Mouse (Mus musculus) megakaryocyte, adult 5-6 weeks (primary cell): Measurements from ENCODE around the gene Yaf2. TPM values are rescaled to one million over a fixed set of nuclear protein-coding genes. Genes with fewer than 3 reads are reported as not detected.
"Not testable (repeated sequence)": the region's sequence is repeated elsewhere in the genome, so short reads cannot be mapped to it uniquely, and the experiment has no call there.

Source experiments
- ATAC-seq: 2 replicates; pipeline ENCODE4 v1.8.0; 2016; ENCODE audit warnings: mild to moderate bottlenecking, inconsistent platforms; ENCODE audit not compliant: poor library complexity, severe bottlenecking
- total RNA-seq, 2 experiments: library from RNA; stranded (forward) in 1 of 2; stranded (reverse) in 1 of 2; fragments of 153-499, 151-499 nt in 1 of 2; fragments of 221-1000, 200-1000 nt in 1 of 2; gene quantifications; 2 replicates each; pipeline versions ENCODE4 v1.2.3 to v1.2.4; 2015 to 2017

Gene Yaf2
- 46.2 and 49.0 TPM in 2 replicates for total RNA-seq (2015)
- total RNA-seq (2017) = 30.7 and 30.9 TPM in 2 replicates

DNA sequence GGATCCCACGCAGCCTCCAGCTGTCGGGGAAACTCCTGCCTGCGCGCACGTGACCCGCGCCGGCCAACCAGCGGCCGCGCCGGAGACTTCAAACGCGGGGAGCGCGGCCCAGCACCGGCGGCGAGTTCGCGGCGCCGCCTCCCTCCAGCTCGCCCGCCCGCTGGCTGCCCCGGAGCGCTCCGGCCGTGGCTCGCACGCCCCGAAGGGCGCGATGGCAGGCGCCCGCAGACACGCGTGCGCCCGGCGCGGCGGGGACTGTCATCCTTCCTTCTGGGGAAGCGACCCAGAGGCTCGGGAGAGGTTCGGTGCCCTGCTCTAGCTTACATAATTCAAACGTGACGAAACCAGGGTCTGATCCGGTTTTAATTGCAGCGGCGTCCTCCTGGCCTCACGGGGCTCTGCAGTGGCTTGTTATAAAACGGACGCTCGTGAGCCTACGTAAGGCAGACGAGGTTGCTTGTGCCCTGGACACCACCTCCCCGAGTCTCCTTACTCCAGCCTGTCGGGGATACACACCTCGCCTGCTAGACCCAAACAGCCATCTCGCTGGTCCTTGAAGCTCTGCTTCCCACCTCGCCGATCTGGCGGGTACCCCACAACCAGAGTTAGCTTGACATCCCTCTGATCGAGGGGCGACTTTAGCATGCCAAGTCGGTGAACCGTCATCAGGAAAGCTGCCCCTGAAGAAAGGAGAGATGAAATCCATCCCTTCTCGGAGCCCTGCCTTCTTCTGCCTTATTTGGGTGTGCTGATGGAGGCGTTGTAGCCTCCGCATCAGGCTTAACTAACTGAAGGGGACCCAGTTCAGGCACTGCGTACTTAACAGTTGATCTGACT is at the start of gene Yaf2:
Gene Yaf2 (minus strand): TSS at position 11 of the 837 bp plus-strand sequence.
- ATAC-seq = peak; percentile 55

- no peak for ATAC-seq
Observed at GRCm38 (mm10) chr15:93381337-93381736, 44.6 kb upstream of the Yaf2 start.

DNA sequence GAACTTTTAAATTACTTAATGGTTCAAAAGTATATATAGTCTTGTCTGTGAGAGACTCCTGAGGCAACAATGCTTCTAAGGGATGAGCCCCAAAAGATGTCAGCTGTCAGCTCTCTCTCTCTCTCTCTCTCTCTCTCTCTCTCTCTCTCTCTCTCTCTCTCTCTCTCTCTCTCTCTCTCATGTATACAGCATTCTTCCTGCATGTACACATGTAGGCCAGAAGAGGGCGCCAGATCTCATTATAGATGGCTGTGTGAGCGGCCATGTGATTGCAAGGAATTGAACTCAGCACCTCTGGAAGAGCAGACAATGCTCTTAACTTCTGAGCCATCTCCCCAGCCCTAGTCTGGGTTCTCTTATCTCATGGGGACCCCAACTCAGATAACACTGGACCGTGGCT is 42.4 kb upstream of the Yaf2 start:
- ATAC-seq = peak; percentile 86

GRCm38 (mm10) chr15:93375696-93376095 is 39.0 kb upstream of the Yaf2 start:
- no peak for ATAC-seq

DNA sequence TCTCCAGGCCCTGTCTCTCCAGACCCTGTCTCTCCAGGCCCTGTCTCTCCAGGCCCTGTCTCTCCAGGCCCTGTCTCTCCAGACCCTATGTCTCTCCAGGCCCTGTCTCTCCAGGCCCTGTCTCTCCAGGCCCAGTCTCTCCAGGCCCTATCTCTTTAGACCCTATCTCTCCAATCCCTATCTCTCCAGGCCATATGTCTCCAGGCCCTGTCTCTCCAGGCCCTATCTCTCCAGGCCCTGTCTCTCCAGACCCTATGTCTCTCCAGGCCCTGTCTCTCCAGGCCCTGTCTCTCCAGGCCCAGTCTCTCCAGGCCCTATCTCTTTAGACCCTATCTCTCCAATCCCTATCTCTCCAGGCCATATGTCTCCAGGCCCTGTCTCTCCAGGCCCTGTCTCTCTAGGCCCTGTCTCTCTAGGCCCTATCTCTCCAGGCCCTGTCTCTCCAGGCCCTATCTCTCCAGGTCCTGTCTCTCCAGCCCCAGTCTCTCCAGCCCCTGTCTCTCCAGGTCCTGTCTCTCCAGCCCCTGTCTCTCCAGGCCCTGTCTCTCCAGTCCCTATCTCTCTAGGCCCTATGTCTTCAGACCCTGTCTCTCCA is 35.9 kb upstream of the Yaf2 start:
- not testable (repeated sequence) for ATAC-seq

DNA sequence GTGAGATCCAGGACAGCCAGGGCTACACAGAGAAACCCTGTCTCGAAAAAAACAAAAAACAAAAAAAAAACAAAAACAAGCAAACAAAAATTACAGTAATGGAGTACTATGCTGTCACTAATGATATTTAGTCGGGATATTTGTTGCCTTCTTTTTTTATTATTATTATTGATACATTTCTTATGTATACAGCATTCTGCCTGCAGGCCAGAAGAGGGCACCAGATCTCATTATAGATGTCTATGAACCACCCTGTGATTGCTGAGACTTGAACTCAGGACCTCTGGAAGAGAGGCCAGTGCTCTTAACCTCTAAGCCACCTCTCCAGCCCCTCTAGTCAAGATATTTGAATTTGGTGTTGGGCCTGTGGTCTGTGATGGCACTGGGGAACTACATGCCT is 35.1 kb upstream of the Yaf2 start:
- ATAC-seq = no peak

- ATAC-seq = no peak
Observed at GRCm38 (mm10) chr15:93368558-93368957, 31.8 kb upstream of the Yaf2 start.

GRCm38 (mm10) chr15:93365561-93365960 is 28.8 kb upstream of the Yaf2 start:
- no peak for ATAC-seq

DNA sequence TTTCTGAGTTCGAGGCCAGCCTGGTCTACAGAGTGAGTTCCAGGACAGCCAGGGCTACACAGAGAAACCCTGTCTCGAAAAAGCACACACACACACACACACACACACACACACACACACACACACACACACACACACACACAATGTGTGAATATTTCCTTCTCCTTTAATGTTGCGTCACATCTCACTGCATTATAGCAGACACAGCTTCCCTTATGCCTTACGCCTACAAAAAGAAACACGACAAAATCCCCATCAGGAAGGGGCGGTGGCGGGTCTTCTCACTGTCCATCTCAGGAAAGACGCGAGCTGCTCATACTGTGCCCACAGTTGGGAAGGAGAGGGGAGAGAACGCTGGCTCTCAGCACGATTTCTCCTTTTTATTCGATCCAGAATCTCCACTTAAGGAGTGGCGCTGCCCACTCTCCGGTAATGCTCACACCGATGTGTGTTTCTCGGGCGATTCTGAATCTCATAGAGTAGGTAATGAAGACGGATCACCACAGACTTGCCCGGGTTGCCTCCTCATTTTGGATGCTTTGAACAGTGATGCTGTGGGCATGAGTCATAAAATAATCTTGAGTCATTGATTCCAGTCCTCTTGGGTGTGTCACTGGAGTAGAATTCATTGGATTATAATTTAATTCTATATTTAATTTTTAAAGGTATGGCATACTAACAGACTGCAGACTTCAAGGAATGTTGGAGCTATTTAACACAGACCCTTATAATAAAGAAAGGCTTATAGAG is 21.8 kb upstream of the Yaf2 start:
- ATAC-seq = peak; percentile 80

GRCm38 (mm10) chr15:93340630-93341379 is 4.1 kb upstream of the Yaf2 start:
- peak; percentile 72 for ATAC-seq

- ATAC-seq = no peak
Observed at GRCm38 (mm10) chr15:93336658-93336924, 144 bp downstream of the Yaf2 start.

GRCm38 (mm10) chr15:93335821-93336657 is 696 bp downstream of the Yaf2 start:
- peak; percentile 26 for ATAC-seq

DNA sequence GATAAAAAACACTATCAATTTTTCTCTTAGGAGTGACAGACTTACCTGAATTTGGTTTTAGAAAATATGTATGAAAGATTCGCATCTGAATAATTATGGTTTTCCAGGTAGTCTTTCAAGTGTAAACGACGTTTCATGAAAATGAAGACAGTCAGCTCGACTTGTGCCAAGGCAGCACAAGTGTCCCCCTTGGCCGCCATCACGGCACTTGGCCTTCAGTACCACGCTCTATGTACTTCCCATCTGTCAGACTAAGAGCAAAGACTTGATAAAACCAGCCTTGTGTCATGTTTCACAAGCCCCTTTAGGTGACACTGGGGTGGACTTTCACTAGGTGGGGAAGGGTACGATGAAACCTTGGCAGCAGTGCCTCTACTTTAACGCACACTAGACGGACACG is 5.5 kb downstream of the Yaf2 start:
- no peak for ATAC-seq

DNA sequence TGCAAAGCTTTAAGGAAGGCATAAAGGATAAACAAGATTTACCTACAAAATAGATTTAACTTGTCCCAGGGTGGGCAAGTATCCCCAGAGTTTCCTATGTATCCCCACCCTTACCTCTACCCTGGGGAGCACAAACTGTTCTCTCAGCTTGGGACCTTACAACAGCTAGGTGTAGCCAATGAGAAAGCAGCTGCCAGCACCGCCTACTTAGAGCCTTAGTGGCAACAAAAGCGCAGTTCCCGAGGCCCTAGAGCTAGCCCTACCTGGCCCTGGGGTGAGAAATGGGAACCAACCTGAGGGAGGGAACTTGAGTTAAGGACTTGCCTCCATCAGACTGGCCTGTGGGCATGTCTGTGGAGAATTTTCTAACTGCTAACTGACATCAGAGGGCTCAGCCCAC is 9.5 kb downstream of the Yaf2 start:
- ATAC-seq = no peak

DNA sequence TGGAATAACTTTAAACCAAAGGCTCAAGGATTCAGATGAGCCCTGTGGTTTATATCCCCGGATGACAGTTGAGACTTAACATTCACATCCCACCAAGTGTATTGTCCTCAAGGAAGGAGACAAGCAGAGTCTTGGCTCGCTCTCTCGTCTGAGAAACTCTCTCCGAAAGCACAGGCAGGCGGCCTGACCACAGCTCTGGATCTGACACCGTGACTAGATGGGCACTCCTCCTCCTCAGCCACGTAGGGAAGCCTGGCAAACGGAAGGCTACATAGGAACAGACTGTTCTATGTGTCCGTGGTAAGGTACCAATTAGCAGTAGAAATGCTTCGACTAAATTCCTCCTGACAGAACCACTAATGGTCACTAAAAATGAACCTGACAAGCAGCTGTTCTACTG is 10.1 kb downstream of the Yaf2 start:
- no peak for ATAC-seq

DNA sequence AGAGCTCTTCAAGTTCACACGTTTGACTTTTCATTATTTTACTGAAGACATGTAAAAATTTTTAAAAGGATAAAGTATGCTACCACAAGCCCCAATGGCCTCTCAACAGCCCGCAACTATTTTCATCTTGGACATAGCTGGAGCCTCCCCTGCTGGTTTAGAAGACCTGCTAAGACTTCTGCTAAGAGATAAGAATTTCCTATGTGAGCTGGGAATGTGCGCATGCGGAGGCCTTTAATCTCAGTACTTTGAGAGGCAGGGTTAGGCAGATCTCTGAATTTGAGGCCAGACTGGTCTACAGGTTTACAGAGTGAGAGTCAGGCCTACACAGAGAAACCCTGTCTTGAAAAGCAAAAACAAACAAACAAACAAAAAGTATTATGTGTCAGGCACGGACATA is 11.4 kb downstream of the Yaf2 start:
- ATAC-seq = no peak

DNA sequence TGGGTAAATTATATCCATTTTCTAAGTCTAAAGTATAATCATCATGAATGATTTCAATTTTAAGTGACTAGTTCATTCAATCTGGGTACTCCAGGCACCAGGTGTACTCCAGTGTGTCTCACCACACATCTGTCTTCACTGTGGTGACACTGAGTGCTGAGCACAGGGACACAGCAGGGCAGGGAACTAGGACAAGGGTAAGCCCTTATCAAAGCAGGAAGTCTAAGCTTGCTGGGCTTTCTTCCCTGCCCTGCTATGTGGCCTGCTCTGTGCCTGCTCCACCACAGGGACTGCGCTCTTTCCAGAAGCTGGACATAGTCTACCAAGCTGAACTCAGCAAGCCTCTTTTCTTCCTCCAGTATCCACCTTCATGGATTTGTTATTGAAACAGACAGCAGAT is 18.0 kb downstream of the Yaf2 start:
- ATAC-seq = peak; percentile 87

DNA sequence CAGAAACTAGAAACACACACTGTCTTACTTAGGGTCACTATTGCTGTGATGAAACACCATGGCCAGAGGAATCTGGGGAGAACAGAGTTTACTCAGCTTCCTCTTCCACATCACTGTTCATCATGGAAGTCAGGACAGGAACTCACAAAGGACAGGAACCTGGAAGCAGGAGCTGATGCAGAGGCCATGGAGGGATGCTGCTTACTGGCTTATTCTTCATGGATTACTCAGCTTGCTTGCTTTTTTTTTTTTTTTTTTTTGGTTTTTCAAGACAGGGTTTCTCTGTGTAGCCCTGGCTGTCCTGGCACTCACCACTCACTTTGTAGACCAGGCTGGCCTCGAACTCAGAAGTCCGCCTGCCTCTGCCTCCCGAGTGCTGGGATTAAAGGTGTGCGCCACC is 26.4 kb downstream of the Yaf2 start:
- not testable (repeated sequence) for ATAC-seq

DNA sequence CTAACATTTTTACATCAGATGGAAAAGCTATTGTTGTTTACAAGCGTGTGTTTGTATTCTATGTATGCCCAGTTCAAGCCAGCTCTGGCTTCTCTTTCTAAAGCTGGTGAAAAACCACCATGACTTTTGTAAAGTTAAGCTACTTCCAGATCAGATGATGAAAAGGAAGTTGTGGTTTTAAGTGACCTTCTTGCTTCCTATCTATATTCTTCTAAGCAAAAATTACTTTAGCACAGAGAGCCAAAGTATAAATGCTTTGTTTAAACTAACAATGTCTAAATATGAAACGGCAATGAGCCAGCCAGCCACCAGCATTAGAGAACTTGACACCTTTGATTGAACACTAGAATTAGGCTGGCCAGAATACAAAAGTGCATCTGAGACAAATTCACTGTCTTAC is 38.5 kb downstream of the Yaf2 start:
- ATAC-seq = peak; percentile 65

DNA sequence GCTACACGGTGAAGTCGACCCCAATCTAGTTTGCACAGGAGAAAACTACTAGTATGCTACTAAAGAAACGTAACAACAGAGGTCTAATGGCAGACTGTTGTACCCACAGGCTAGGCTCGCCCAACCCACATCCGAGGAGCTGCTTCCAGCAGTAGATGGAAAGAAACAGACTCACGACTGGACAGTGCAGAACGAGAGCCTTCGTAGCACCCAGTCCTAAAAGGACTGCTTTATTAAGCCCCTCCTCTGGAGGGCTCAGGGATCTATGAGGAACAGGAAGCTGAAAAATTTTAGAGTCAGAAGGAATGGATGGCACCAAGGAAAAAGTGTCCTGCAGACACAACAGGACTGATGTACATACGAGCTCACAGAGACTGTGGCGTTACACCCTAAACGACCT is 42.3 kb downstream of the Yaf2 start:
- ATAC-seq = peak; percentile 43
